Mouse (Mus musculus) hindbrain, postnatal 0 days (tissue): Measurements from ENCODE around the gene B4galt1. TPM values are rescaled to one million over a fixed set of nuclear protein-coding genes. Genes with fewer than 3 reads are reported as not detected.

Experiments used
- ATAC-seq: fragments of 200-750 bp; cut with Nextera tagmentation; 2 replicates; pipeline ENCODE4 v1.8.0; 2017; ENCODE audit warnings: mild to moderate bottlenecking, moderate TSS enrichment, moderate library complexity
- DNase-seq: peaks from one replicate; pipeline ENCODE4 v3.0.0-alpha.2; 2015; ENCODE audit warnings: low spot score
- H3K27ac ChIP-seq: fragments of 300-500 bp; sonication (generic); 2 replicates; pipeline ENCODE4 v1.5.1; 2014; ENCODE audit warnings: mild to moderate bottlenecking
- H3K27me3 ChIP-seq: fragments of 300-500 bp; sonication (generic); 2 replicates; pipeline ENCODE4 v1.6.1; 2014; ENCODE audit warnings: low read length, mixed read lengths; ENCODE audit not compliant: insufficient read depth
- H3K36me3 ChIP-seq: fragments of 300-500 bp; sonication (generic); 2 replicates; pipeline ENCODE4 v1.6.1; 2014; ENCODE audit warnings: low read length, mixed read lengths; ENCODE audit not compliant: insufficient read depth
- H3K4me1 ChIP-seq: fragments of 300-500 bp; sonication (generic); 2 replicates; pipeline ENCODE4 v1.6.1; 2014; ENCODE audit warnings: antibody characterized with exemption, low read length, mixed read lengths; ENCODE audit not compliant: insufficient read depth
- H3K4me2 ChIP-seq: fragments of 300-500 bp; sonication (generic); 2 replicates; pipeline ENCODE4 v1.6.1; 2014; ENCODE audit warnings: low read depth, mild to moderate bottlenecking, low read length, moderate library complexity, mixed read lengths
- H3K4me3 ChIP-seq: fragments of 300-500 bp; sonication (generic); 2 replicates; pipeline ENCODE4 v1.5.1; 2014; ENCODE audit warnings: low read length
- H3K9ac ChIP-seq: fragments of 300-500 bp; sonication (generic); replicated peaks from 2 replicates; pipeline ENCODE4 v1.6.1; 2014; ENCODE audit warnings: mild to moderate bottlenecking, low read length, moderate library complexity, mixed read lengths
- H3K9me3 ChIP-seq: fragments of 300-500 bp; sonication (generic); 2 replicates; pipeline ENCODE4 v1.6.1; 2016; ENCODE audit warnings: low read length, mixed read lengths
- CTCF ChIP-seq: IDR thresholded peaks from 2 replicates; pipeline ENCODE4 v1.5.1; 2016; ENCODE audit warnings: antibody characterized with exemption, control low read depth, low read depth
- WGBS: fragments of 180-500 bp; shearing (Covaris S2); extraction: QIAGEN DNeasy Blood & Tissue Kit; methylation state at CpG from one replicate; pipeline ENCODE4 v1.1.7; 2014; 5-methylcytosine and 5-hydroxymethylcytosine counted together
- polyA plus RNA-seq: library from polyadenylated mRNA; unstranded; fragments of >200 nt; fragmentation: Nextera tagmentation; extraction: Ambion mirVana; gene quantifications from 2 replicates; pipeline ENCODE4 v1.2.1, GENCODE M21; 2015
- total RNA-seq: library from RNA; depleted of rRNA; stranded (reverse); fragments of >200 nt; gene quantifications from 2 replicates; pipeline ENCODE4 v1.2.3, GENCODE M21; 2014

B4galt1 gene
- total and polyA plus RNA-seq, 2 experiments from 2014 or later = 7.6 to 14.5 TPM

GRCm38 (mm10) chr4:40883200-40883599, 29.4 kb upstream of the B4galt1 start:
- H3K4me2 ChIP-seq = no peak overlapping the region
- H3K9ac ChIP-seq = no peak overlapping the region
- no peaks in the 10 kb centered on the region for H3K36me3 ChIP-seq
- H3K9me3 ChIP-seq = no peaks in the 10 kb centered on the region
- DNase-seq = no peak
- no peak for ATAC-seq
- no peaks in the 10 kb centered on the region for H3K4me1 ChIP-seq
- no peak overlapping the region for H3K4me3 ChIP-seq
- TF ChIP-seq CTCF = no peak
- H3K27me3 ChIP-seq = no peaks in the 10 kb centered on the region
- WGBS = 82% methylated on average over 10 of the region's 10 CpGs
- H3K27ac ChIP-seq = no peak overlapping the region

- H3K4me1 ChIP-seq = peaks cover 23% of the 10 kb centered on the region
- H3K27me3 ChIP-seq = no peaks in the 10 kb centered on the region
- no peak for TF ChIP-seq CTCF
- DNase-seq (no peak), ATAC-seq (peak; percentile 9; the same call in 1 of the 2 replicates)
- WGBS = 74% methylated on average over 5 of the region's 5 CpGs
- H3K4me2 ChIP-seq = peak overlapping the region; percentile 34
- H3K36me3 ChIP-seq = no peaks in the 10 kb centered on the region
- H3K9me3 ChIP-seq = no peaks in the 10 kb centered on the region
- H3K4me3 ChIP-seq = no peak overlapping the region
- H3K27ac ChIP-seq = peak overlapping the region; percentile 48
- H3K9ac ChIP-seq = no peak overlapping the region
These were observed 23.7 kb upstream of the B4galt1 start for GRCm38 (mm10) chr4:40877528-40877927.

- Histone ChIP-seq H3K27me3 (no peaks in the 10 kb centered on the region), H3K36me3 (no peaks in the 10 kb centered on the region), H3K4me2 (peak overlapping the region; percentile 34), H3K9me3 (no peaks in the 10 kb centered on the region), H3K27ac (peak overlapping the region; percentile 48; the same call in 1 of the 2 replicates), H3K4me3 (no peak overlapping the region), H3K4me1 (peaks cover 23% of the 10 kb centered on the region), H3K9ac (no peak overlapping the region)
- DNase-seq = peak; percentile 80
- 22% methylated on average over 12 of the region's 12 CpGs for WGBS
- ATAC-seq = peak; percentile 87
- TF ChIP-seq CTCF = no peak
These were observed 23.1 kb upstream of the B4galt1 start for GRCm38 (mm10) chr4:40876814-40877371.

- no peak for TF ChIP-seq CTCF
- Histone ChIP-seq H3K36me3 (no peaks in the 10 kb centered on the region), H3K4me1 (peaks cover 23% of the 10 kb centered on the region), H3K4me2 (no peak overlapping the region), H3K27ac (no peak overlapping the region), H3K9ac (no peak overlapping the region), H3K9me3 (no peaks in the 10 kb centered on the region), H3K27me3 (no peaks in the 10 kb centered on the region), H3K4me3 (no peak overlapping the region)
- DNase-seq = no peak
- no peak for ATAC-seq
- 82% methylated on average over 20 of the region's 20 CpGs for WGBS
These were observed 22.0 kb upstream of the B4galt1 start for GRCm38 (mm10) chr4:40875842-40876241.

- no peak overlapping the region for H3K27ac ChIP-seq
- no peak overlapping the region for H3K9ac ChIP-seq
- H3K36me3 ChIP-seq = no peaks in the 10 kb centered on the region
- peaks cover 23% of the 10 kb centered on the region for H3K4me1 ChIP-seq
- TF ChIP-seq CTCF = no peak
- WGBS = 84% methylated on average over 5 of the region's 5 CpGs
- no peak overlapping the region for H3K4me2 ChIP-seq
- DNase-seq (no peak), ATAC-seq (no peak)
- H3K27me3 ChIP-seq = no peaks in the 10 kb centered on the region
- no peaks in the 10 kb centered on the region for H3K9me3 ChIP-seq
- no peak overlapping the region for H3K4me3 ChIP-seq
These were observed 21.2 kb upstream of the B4galt1 start for GRCm38 (mm10) chr4:40874794-40875552.

- no peak overlapping the region for H3K9ac ChIP-seq
- no peak for TF ChIP-seq CTCF
- H3K27me3 ChIP-seq = no peaks in the 10 kb centered on the region
- no peaks in the 10 kb centered on the region for H3K36me3 ChIP-seq
- H3K27ac ChIP-seq = peak overlapping the region; percentile 48
- DNase-seq = peak; percentile 68
- H3K4me2 ChIP-seq = no peak overlapping the region
- H3K4me1 ChIP-seq = peaks cover 23% of the 10 kb centered on the region
- no peaks in the 10 kb centered on the region for H3K9me3 ChIP-seq
- peak; percentile 30; the same call in 1 of the 2 replicates for ATAC-seq
- WGBS = 35% methylated on average over 6 of the region's 6 CpGs
- H3K4me3 ChIP-seq = no peak overlapping the region
These were observed 20.4 kb upstream of the B4galt1 start for GRCm38 (mm10) chr4:40874151-40874600.

- no peak for ATAC-seq
- H3K9me3 ChIP-seq = no peaks in the 10 kb centered on the region
- WGBS = 60% methylated on average over 2 of the region's 2 CpGs
- no peak for TF ChIP-seq CTCF
- peaks cover 25% of the 10 kb centered on the region for H3K4me1 ChIP-seq
- no peak for DNase-seq
- no peak overlapping the region for H3K4me3 ChIP-seq
- H3K27me3 ChIP-seq = no peaks in the 10 kb centered on the region
- H3K27ac ChIP-seq = peak overlapping the region; percentile 48
- no peaks in the 10 kb centered on the region for H3K36me3 ChIP-seq
- no peak overlapping the region for H3K4me2 ChIP-seq
- H3K9ac ChIP-seq = no peak overlapping the region
These were observed 19.5 kb upstream of the B4galt1 start for GRCm38 (mm10) chr4:40873320-40873719.
